Mouse (Mus musculus): ENCODE results near the gene Vps13d. TPM values are rescaled to one million over a fixed set of nuclear protein-coding genes. Genes with fewer than 3 reads are reported as not detected.

The Vps13d gene
- total and polyA plus RNA-seq, 3 experiments: 9.4 to 9.8 (median 9.7) TPM

- in situ Hi-C loops (cut with MboI; ENCODE audit: low pct_ligation_motif_present, low pct_unique_long_range_greater_than_20kb, low sequenced_read_pairs) (no loop called here), dilution Hi-C loops (cut with MboI; ENCODE audit: extremely low pct_ligation_motif_present, extremely low pct_unique_long_range_greater_than_20kb, low sequenced_read_pairs) (no loop called here)
- H3K9me3 ChIP-seq (replicated peaks; ENCODE audit: low read length): no peaks in the 10 kb centered on the region
- no peak overlapping the region for H3K4me3 ChIP-seq (replicated peaks in 1 of 3; ENCODE audit: low read depth in 2 of 3, low read length in 2 of 3, poor library complexity in 1 of 3)
- DNase-seq (ENCODE audit: extremely low read depth): no peak
- no peak overlapping the region for H3K27ac ChIP-seq (ENCODE audit: insufficient read depth, low read depth)
- no peak for TF ChIP-seq USF2 (conservative IDR thresholded peaks at IDR 0.05; ENCODE audit: low read depth, low read length)
- no peak for TF ChIP-seq RAD21 (IDR thresholded peaks at IDR 0.05; ENCODE audit: low read depth, low read length)
- no peak for TF ChIP-seq PAX5 (IDR thresholded peaks at IDR 0.05; ENCODE audit: low read length)
- no peak for TF ChIP-seq CHD2 (IDR thresholded peaks at IDR 0.05; ENCODE audit: low read length)
- no peak for TF ChIP-seq MAX (IDR thresholded peaks at IDR 0.05; ENCODE audit: low read length)
- no peak for TF ChIP-seq MXI1 (IDR thresholded peaks at IDR 0.05; ENCODE audit: low read depth, low read length)
- no peak for TF ChIP-seq SMC3 (IDR thresholded peaks at IDR 0.05; ENCODE audit: low read depth, low read length)
- TF ChIP-seq CHD1 (IDR thresholded peaks at IDR 0.05; ENCODE audit: low read depth, low read length): no peak
- peaks cover 18 to 36% of the 10 kb centered on the region in 2 experiments for H3K4me1 ChIP-seq (ENCODE audit: control insufficient read depth in 1 of 2, insufficient read depth in 2 of 2)
- H3K27me3 ChIP-seq (replicated peaks): no peaks in the 10 kb centered on the region
- no peak overlapping the region for H3K4me2 ChIP-seq (ENCODE audit: insufficient read depth, low read depth, poor library complexity, severe bottlenecking)
- no peak overlapping the region for H3K9ac ChIP-seq (ENCODE audit: insufficient read depth, low read depth)
- peaks cover 0 to 6% of the 10 kb centered on the region in 2 experiments for H3K36me3 ChIP-seq (replicated peaks in 1 of 2; ENCODE audit: control insufficient read depth in 1 of 2, insufficient read depth in 1 of 2, low read length in 1 of 2)
- H3K79me2 ChIP-seq (replicated peaks; ENCODE audit: control insufficient read depth, extremely low read depth, insufficient read depth, poor library complexity, severe bottlenecking): no peaks in the 10 kb centered on the region
Measured at GRCm38 (mm10) chr4:144969030-144969429, 225.8 kb downstream of the Vps13d start.

- Histone ChIP-seq H3K4me2 (ENCODE audit: insufficient read depth, low read depth, poor library complexity, severe bottlenecking) (no peak overlapping the region), H3K4me1 (ENCODE audit: control insufficient read depth in 1 of 2, insufficient read depth in 2 of 2) (peaks cover 11 to 29% of the 10 kb centered on the region in 2 experiments), H3K9me3 (replicated peaks; ENCODE audit: low read length) (no peaks in the 10 kb centered on the region), H3K36me3 (replicated peaks in 1 of 2; ENCODE audit: control insufficient read depth in 1 of 2, insufficient read depth in 1 of 2, low read length in 1 of 2) (peaks cover 0 to 6% of the 10 kb centered on the region in 2 experiments), H3K27ac (ENCODE audit: insufficient read depth, low read depth) (no peak overlapping the region), H3K27me3 (replicated peaks) (no peaks in the 10 kb centered on the region), H3K79me2 (replicated peaks; ENCODE audit: control insufficient read depth, extremely low read depth, insufficient read depth, poor library complexity, severe bottlenecking) (no peaks in the 10 kb centered on the region), H3K4me3 (replicated peaks in 1 of 3; ENCODE audit: low read depth in 2 of 3, low read length in 2 of 3, poor library complexity in 1 of 3) (no peak overlapping the region), H3K9ac (ENCODE audit: insufficient read depth, low read depth) (no peak overlapping the region)
- DNase-seq (ENCODE audit: extremely low read depth): no peak
- dilution Hi-C loops (cut with MboI; ENCODE audit: extremely low pct_ligation_motif_present, extremely low pct_unique_long_range_greater_than_20kb, low sequenced_read_pairs) (no loop called here), in situ Hi-C loops (cut with MboI; ENCODE audit: low pct_ligation_motif_present, low pct_unique_long_range_greater_than_20kb, low sequenced_read_pairs) (no loop called here)
- TF ChIP-seq SMC3 (IDR thresholded peaks at IDR 0.05; ENCODE audit: low read depth, low read length) (no peak), E2F4 (IDR thresholded peaks at IDR 0.05; ENCODE audit: insufficient replicate concordance, low read depth, low read length) (no peak), MAFK (IDR thresholded peaks at IDR 0.05; ENCODE audit: insufficient replicate concordance, low read length) (no peak), EP300 (IDR thresholded peaks at IDR 0.05; ENCODE audit: low read length) (no peak), JUN (IDR thresholded peaks at IDR 0.05; ENCODE audit: insufficient read depth, low read depth, low read length) (no peak), ELF1 (IDR thresholded peaks at IDR 0.05; ENCODE audit: low read depth, low read length) (no peak), POLR2AphosphoS2 (IDR thresholded peaks at IDR 0.05; ENCODE audit: low read depth, low read length) (no peak), USF1 (IDR thresholded peaks at IDR 0.05; ENCODE audit: low read depth, low read length) (no peak), CTCF (conservative IDR thresholded peaks at IDR 0.05 in 1 of 2, IDR thresholded peaks at IDR 0.05 in 1 of 2; ENCODE audit: low read depth in 2 of 2, low read length in 2 of 2) (no peak)
Measured at GRCm38 (mm10) chr4:144968371-144968770, 226.4 kb downstream of the Vps13d start.

All from CH12.LX (cell line).